Mouse (Mus musculus) cerebellum, postnatal 4 days (tissue): ENCODE measurements around the gene Gm7694.

Source experiments
- DNase-seq, 2 experiments: peaks; one replicate each; pipeline ENCODE4 v3.0.0; 2022; ENCODE audit warnings: low spot score in 2 of 2, mixed read lengths in 1 of 2

The Gm7694 gene

DNA sequence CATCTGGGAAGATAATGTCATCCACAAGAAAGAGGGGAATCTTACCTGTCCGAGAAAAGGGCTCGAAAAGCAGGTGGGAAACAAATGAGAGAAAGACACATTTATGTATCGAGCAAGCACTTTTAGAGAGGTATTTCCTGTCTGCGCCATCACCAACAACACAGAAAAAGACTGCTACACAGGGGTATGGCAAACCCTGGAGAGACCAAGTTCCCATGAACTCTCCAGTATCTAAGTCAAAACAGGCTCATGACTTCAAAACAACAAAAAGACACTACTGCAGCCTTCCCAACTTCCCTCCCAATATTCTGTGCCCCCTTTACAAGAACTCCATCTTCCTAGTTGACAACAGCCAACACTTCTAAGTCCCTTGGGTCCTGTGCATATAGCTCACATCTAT lies at the start of gene Gm7694:
Gm7694 (minus strand) TSS at position 101 of the 400 bp plus-strand sequence.
- DNase-seq: no peak

GRCm38 (mm10) chr1:170353335-170353734 lies 47.2 kb upstream of the Gm7694 start:
- no peak for DNase-seq

DNA sequence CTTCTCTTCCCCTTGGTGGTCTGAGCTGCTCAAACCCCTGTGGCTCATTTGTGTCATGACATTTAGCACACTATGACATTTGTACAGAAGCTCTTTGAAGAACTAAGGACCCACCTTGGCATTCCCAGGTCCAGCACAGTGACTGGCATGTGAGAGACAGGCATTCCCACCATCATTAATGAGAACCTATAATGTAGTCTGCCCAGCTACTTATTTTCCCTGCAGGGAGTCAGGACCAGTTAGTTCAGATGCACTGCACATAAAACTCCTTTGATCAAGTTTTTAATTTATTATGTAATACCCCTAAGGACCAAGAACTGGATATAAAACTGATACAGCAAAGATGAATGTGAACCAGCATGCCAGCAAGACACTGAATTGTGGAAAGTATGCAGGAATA lies 44.9 kb upstream of the Gm7694 start:
- no peak for DNase-seq

GRCm38 (mm10) chr1:170346266-170346665 lies 40.1 kb upstream of the Gm7694 start:
- DNase-seq: no peak

GRCm38 (mm10) chr1:170343906-170344305 lies 37.8 kb upstream of the Gm7694 start:
- no peak for DNase-seq

GRCm38 (mm10) chr1:170343081-170343480 lies 36.9 kb upstream of the Gm7694 start:
- no peak for DNase-seq

DNA sequence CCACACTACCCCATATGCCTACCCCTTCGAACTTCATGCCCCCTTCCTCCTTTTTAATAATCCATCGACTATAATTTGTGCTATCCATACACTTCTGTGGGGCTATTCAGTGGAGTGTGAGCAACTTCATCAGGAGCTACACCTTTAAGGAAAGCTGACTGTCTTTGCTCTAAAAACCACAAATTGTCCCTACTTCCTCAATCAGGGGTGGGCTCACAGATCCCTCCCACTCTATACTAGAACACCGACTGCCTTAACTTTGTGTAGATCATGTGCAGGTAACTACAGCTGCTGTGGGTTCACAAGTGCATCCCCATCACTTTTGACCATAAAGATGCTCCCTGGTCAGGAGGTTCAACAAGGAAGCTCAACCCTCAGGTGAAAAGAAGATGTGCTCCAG lies 33.8 kb upstream of the Gm7694 start:
- no peak for DNase-seq

DNA sequence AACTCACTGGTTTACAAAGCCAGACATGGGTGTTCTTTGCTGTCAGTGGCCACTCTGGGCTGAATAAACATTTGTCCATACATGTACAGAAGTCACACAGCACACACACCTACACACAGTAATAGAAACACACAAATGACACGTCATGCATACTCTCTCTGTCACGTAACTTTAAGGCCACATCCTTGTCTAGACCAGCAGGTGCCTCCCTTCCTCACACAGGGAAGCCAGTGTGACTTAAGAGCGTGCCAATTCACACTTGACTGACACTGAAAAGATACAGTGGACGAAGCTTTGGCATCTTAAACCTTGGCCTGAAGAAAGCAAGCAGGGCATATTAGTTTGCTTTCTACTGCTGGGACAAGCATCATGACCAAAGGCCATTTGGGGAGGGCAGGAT lies 26.6 kb upstream of the Gm7694 start:
- DNase-seq: no peak

DNA sequence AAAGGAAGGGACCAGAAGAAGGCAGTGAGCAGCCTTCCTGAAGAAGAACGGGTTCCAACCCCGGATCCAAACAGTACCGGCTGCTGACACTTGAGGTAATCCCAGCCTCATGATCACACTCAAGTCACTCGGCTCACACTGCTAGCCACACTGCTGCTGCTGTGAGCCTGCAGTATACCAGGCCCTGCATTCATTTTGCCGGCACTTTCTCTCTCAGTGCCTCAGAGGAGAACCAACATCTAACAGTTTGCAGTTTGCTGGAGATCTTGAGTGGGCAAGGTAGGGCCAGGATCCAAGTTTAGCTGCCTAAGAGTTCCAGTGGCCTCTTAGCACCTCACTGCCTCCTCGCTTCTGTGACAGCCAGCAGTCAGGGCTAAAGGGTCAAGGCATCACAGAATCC lies 25.8 kb upstream of the Gm7694 start:
- no peak for DNase-seq

GRCm38 (mm10) chr1:170325277-170325676 lies 19.1 kb upstream of the Gm7694 start:
- no peak for DNase-seq

GRCm38 (mm10) chr1:170324312-170324711 lies 18.2 kb upstream of the Gm7694 start:
- DNase-seq: no peak

- no peak for DNase-seq
These were observed 16.9 kb upstream of the Gm7694 start for GRCm38 (mm10) chr1:170323001-170323400.

DNA sequence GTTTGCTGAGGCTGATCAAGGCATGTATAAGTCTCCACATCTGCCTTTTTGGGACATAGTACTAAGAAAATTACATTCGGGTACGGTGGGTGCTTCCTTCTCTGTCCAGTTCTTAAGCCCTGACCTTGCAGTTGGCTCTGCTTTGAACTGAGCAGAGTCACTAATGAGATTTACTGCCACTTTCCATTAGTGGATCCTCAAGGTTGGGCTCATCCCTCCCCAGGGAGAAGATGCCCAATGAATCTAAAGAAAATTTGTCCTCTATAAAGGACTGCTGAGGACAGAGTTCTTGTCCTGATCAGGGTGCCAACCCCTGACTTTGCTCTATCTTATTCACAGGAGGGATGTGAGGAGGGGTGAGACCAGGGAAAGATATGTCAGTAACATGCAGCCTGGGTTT lies 15.9 kb upstream of the Gm7694 start:
- no peak for DNase-seq

- DNase-seq: no peak
These were observed 5.3 kb upstream of the Gm7694 start for GRCm38 (mm10) chr1:170311431-170311830.

- no peak for DNase-seq
These were observed 2.4 kb upstream of the Gm7694 start, which contains the start of gene Spata46 for GRCm38 (mm10) chr1:170308503-170308902. Gene Spata46, plus strand, starts transcription at chr1:170308803.

DNA sequence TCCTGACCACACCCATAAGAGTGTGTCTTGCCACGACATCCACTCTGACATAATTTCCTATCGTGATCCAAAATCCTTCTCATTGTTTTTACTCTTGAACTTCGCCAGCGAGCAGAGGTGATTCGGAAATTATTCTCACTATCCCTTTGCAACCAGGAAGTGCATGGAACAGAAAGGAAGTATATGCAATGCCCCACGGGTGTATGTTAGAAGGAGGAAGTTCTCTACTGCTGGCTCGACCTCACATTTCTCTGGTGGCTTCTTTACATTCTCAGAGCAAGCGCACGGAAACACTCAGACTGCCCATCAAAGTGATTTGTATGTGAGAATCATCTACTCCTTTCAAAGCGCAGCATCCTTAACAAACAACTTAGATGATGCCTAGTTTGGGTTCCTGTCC lies 1.1 kb downstream of the Gm7694 start:
- DNase-seq: no peak

- DNase-seq: no peak
These were observed 3.0 kb downstream of the Gm7694 start for GRCm38 (mm10) chr1:170303103-170303502.

DNA sequence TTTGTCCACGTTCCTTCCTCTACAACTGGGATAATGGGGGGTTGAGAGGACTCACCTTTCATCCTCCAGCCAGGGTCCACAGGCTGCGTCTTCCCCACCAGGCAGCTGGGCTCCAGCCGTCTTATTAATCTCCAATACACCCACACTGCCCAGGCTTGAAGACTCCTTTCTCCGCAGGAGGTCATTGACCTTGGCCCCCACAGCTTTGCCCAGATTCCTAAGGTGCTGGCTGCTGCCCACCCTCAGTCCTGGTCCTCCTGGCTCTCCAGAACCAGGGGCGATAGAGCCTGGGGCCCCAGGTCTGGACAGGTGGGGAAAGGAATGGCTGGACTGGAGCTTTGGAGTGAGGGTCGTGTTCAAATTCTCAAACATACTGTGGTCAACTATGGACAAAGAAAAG lies 3.7 kb downstream of the Gm7694 start:
- no peak for DNase-seq

DNA sequence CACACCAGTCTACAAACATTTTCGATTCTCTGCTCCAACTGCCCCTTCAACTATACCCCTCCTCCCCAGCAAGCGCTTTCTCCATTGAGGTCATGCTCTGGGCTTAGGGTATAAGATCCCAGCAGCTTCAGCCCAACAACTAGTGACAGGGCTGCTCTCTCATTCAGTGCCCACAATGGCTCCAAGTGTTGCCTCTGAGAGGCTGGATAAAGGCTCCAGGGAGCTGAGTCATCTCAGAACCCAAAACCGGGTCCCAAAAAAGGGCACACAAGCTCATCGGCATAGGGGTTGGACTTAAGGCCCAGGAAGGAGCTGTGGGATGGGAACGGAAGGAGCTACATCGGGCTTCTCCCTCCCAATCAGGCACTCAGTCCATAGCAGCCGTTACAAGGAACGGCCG lies 4.4 kb downstream of the Gm7694 start:
- no peak for DNase-seq

GRCm38 (mm10) chr1:170299496-170299895 lies 6.6 kb downstream of the Gm7694 start:
- DNase-seq: no peak

- no peak for DNase-seq
These were observed 11.2 kb downstream of the Gm7694 start for GRCm38 (mm10) chr1:170294786-170295570.

DNA sequence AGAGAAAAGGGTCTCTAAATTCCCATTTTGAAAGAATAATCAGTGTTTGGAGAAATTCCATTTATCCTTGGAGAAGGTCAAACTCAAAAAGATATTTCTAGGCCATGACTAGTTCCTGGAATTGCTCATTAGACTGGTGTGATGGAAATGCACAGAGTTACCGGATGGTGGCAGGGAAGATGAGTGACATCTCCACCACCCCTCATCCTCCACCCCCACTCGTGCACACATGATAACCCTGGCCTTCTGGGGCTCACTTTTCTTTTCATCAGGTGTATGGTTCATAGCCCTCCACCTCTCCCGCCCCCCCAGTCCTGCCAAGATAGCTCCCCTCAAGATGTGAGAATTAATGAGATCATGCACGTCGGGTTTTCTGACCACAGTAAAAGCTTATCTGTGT lies 12.9 kb downstream of the Gm7694 start:
- no peak for DNase-seq

GRCm38 (mm10) chr1:170292239-170292951 lies 13.7 kb downstream of the Gm7694 start:
- peak in 1 of 2 experiments; percentile 59 for DNase-seq
